Mouse (Mus musculus) hindbrain, embryonic 11.5 days (tissue): ENCODE results near the gene Mipep. TPM values are rescaled to one million over a fixed set of nuclear protein-coding genes. Genes with fewer than 3 reads are reported as not detected.

Experiments
- ATAC-seq: fragments of 200-750 bp; cut with Nextera tagmentation; 2 replicates; pipeline ENCODE4 v1.8.0; 2017; ENCODE audit warnings: mild to moderate bottlenecking, moderate TSS enrichment, moderate library complexity; ENCODE audit not compliant: low FRiP score
- DNase-seq: peaks from one replicate; pipeline ENCODE4 v3.0.0-alpha.2; 2015; ENCODE audit warnings: low spot score
- H3K27ac ChIP-seq: fragments of 300-500 bp; sonication (generic); 2 replicates; pipeline ENCODE4 v1.5.1; 2014; ENCODE audit warnings: mild to moderate bottlenecking, low read depth, low read length
- H3K27me3 ChIP-seq: fragments of 300-500 bp; sonication (generic); 2 replicates; pipeline ENCODE4 v1.6.1; 2014; ENCODE audit warnings: mild to moderate bottlenecking, low read length, moderate library complexity, mixed read lengths; ENCODE audit not compliant: control insufficient read depth, insufficient read depth
- H3K36me3 ChIP-seq: fragments of 300-500 bp; sonication (generic); 2 replicates; pipeline ENCODE4 v1.6.1; 2014; ENCODE audit warnings: mild to moderate bottlenecking, low read length, moderate library complexity, mixed read lengths; ENCODE audit not compliant: control insufficient read depth, insufficient read depth
- H3K4me1 ChIP-seq: fragments of 300-500 bp; sonication (generic); replicated peaks from 2 replicates; pipeline ENCODE4 v1.6.1; 2014; ENCODE audit warnings: low read length, mixed read lengths; ENCODE audit not compliant: control insufficient read depth, insufficient read depth
- H3K4me2 ChIP-seq: fragments of 300-500 bp; sonication (generic); replicated peaks from 2 replicates; pipeline ENCODE4 v1.6.1; 2014; ENCODE audit warnings: mild to moderate bottlenecking, low read depth, low read length
- H3K4me3 ChIP-seq: fragments of 300-500 bp; sonication (generic); 2 replicates; pipeline ENCODE4 v1.5.1; 2014; ENCODE audit warnings: low read depth, low read length
- H3K9ac ChIP-seq: fragments of 300-500 bp; sonication (generic); 2 replicates; pipeline ENCODE4 v1.6.1; 2014; ENCODE audit warnings: low read depth, low read length
- H3K9me3 ChIP-seq: fragments of 300-500 bp; sonication (generic); 2 replicates; pipeline ENCODE4 v1.6.1; 2016; ENCODE audit warnings: low read length; ENCODE audit not compliant: control insufficient read depth
- WGBS: fragments of 180-500 bp; shearing (Covaris S2); extraction: QIAGEN DNeasy Blood & Tissue Kit; methylation state at CpG from one replicate; pipeline ENCODE4 v1.1.7; 2014; 5-methylcytosine and 5-hydroxymethylcytosine counted together
- polyA plus RNA-seq: library from polyadenylated mRNA; unstranded; fragments of >200 nt; fragmentation: Nextera tagmentation; extraction: Ambion mirVana; gene quantifications from 2 replicates; pipeline ENCODE4 v1.2.1, GENCODE M21; 2014

Gene Mipep
- polyA plus RNA-seq, 1 experiment from 2014 or later, result 24.0 TPM

DNA sequence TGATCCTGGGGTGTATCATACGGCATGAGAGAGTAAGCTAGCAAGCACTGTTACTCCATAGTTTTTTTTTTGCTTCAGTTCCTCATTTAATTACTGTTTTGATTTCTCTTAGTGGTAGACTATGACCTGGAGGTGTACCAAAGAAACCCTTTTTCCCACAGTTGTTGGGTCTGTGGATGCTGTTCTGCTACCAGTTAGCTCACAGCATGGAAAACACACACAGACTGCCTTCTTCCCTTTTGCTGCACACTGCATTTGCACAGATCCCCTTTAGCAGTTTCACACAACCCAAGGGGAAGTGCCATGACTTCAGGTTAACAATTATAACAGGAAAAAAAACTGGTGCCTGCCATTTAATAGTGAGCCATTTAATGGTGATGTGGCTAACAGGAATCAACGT, 45.7 kb downstream of the Mipep start:
- ATAC-seq, result no peak
- Histone ChIP-seq H3K4me3 (no peak overlapping the region), H3K9me3 (no peaks in the 10 kb centered on the region), H3K9ac (no peak overlapping the region), H3K27me3 (no peaks in the 10 kb centered on the region), H3K4me1 (no peaks in the 10 kb centered on the region), H3K36me3 (no peaks in the 10 kb centered on the region; the same call in 1 of the 2 replicates), H3K4me2 (no peak overlapping the region), H3K27ac (no peak overlapping the region)
- DNase-seq, result no peak
- 92% methylated on average over 2 of the region's 2 CpGs for WGBS

- no peaks in the 10 kb centered on the region for H3K4me1 ChIP-seq
- no peak overlapping the region for H3K9ac ChIP-seq
- H3K4me2 ChIP-seq, result no peak overlapping the region
- no peak overlapping the region for H3K27ac ChIP-seq
- no peak overlapping the region for H3K4me3 ChIP-seq
- 55% methylated on average over 6 of the region's 6 CpGs for whole genome bisulfite sequencing
- H3K36me3 ChIP-seq, result no peaks in the 10 kb centered on the region; the same call in 1 of the 2 replicates
- H3K27me3 ChIP-seq, result no peaks in the 10 kb centered on the region
- ATAC-seq, result no peak
- DNase-seq, result no peak
- H3K9me3 ChIP-seq, result no peaks in the 10 kb centered on the region
These were observed 52.3 kb downstream of the Mipep start for GRCm38 (mm10) chr14:60836709-60837108.

DNA sequence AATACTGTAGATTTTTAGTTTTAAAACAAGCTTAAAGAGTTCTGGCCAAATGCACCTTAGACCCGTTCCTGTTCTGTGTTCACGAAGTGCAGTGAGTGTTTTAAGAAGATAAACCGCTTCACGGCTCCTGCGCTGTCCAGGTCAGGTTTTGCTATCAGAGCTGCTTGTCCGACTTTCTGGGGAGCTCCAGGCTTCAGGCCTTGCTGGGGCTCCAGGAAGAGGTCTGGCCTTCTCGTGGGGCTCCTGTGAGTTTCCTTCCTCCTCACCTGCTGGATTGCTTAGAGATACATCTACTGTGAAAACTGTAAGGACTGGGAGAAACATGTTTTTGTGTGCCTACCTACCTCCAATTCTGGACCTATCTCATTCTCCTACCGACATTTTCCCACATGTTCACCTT, 55.3 kb downstream of the Mipep start:
- H3K9ac ChIP-seq, result no peak overlapping the region
- H3K4me2 ChIP-seq, result no peak overlapping the region
- H3K36me3 ChIP-seq, result no peaks in the 10 kb centered on the region
- H3K9me3 ChIP-seq, result no peaks in the 10 kb centered on the region
- no peak for DNase-seq
- no peak overlapping the region for H3K4me3 ChIP-seq
- no peaks in the 10 kb centered on the region for H3K4me1 ChIP-seq
- ATAC-seq, result no peak
- no peaks in the 10 kb centered on the region for H3K27me3 ChIP-seq
- H3K27ac ChIP-seq, result no peak overlapping the region
- 91% methylated on average over 8 of the region's 8 CpGs for WGBS

DNA sequence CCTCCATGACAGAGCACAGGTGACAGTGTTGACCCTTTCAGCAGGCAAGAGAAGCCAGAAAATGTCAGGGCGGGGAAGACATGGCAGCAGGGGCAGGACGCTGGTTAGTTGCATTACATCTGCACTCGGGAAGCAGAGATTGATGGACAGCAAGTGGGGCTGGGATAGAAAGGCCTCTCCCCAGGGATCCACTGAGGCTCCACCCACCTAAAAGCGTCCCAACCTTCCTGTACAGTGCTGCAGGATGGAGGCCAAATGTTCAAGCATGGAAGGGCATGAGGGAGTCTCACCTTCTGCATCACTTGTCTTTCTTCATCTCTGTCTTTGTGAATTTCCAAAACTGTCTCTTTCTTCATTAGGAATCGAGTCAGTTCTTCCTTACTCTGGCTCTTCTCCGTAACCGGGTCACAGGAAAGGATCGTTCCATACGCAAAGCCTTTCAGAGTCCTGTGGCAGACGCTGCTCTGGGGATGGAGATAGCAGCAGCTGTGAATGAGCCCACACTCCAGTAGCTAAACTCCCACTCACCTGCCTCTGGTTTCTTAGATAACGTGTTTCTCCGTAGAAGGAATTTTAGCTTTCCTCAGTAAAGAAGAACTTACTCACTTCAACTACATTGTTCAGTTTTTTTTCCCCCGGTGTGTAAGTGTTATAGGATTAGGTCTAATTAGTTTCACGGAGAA, 57.7 kb downstream of the Mipep start:
- Histone ChIP-seq H3K4me3 (no peak overlapping the region), H3K27ac (no peak overlapping the region), H3K9me3 (no peaks in the 10 kb centered on the region), H3K9ac (no peak overlapping the region), H3K4me2 (no peak overlapping the region), H3K36me3 (no peaks in the 10 kb centered on the region), H3K4me1 (no peaks in the 10 kb centered on the region), H3K27me3 (no peaks in the 10 kb centered on the region)
- DNase-seq (no peak), ATAC-seq (no peak)
- 73% methylated on average over 14 of the region's 14 CpGs for WGBS

GRCm38 (mm10) chr14:60843596-60843995, 59.2 kb downstream of the Mipep start:
- WGBS, result 94% methylated on average over 7 of the region's 7 CpGs
- Histone ChIP-seq H3K4me2 (no peak overlapping the region), H3K27me3 (no peaks in the 10 kb centered on the region), H3K9ac (no peak overlapping the region), H3K9me3 (no peaks in the 10 kb centered on the region), H3K4me1 (no peaks in the 10 kb centered on the region), H3K36me3 (no peaks in the 10 kb centered on the region), H3K27ac (no peak overlapping the region), H3K4me3 (no peak overlapping the region)
- ATAC-seq (no peak), DNase-seq (no peak)

DNA sequence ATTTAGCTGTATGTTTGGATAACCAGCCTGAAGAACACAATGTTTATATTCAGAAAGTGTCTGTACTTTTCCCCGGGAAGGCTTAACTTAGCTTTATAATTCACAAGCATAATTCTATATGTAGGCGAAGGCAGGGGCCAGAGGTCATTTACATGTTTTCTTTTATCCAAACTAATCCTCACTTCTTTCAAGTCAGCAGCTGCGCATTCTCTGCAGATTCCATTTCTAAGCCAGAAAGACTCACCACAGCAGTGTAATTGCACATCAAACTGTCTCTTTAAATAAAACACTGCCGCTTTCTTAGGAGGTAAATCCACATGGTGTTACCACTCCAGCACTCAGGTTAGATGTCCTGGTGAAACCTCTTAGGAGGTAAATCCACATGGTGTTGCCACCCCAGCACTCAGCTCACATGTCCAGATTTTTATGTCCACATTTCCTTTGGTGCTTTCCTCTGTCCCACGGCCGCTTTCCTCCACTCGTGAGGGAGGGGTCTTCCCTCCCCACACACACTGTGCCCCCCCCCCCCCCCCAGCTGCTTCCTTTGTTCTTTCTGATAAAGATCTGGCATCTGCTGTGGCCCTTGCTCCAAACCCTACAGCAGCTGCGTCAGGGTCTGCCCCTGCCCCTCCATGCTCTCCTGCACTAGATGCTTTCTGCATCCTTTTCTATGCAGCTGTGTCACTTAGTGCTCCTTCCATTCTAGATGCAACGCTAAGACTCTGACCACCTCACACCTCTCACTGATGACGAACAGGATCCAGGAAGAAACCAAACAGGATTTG, 61.1 kb downstream of the Mipep start:
- no peak overlapping the region for H3K4me3 ChIP-seq
- DNase-seq (no peak), ATAC-seq (no peak)
- 65% methylated on average over 10 of the region's 10 CpGs for WGBS
- no peaks in the 10 kb centered on the region for H3K9me3 ChIP-seq
- no peak overlapping the region for H3K27ac ChIP-seq
- H3K4me1 ChIP-seq, result no peaks in the 10 kb centered on the region
- H3K27me3 ChIP-seq, result no peaks in the 10 kb centered on the region
- H3K36me3 ChIP-seq, result no peaks in the 10 kb centered on the region
- H3K4me2 ChIP-seq, result no peak overlapping the region
- H3K9ac ChIP-seq, result no peak overlapping the region

DNA sequence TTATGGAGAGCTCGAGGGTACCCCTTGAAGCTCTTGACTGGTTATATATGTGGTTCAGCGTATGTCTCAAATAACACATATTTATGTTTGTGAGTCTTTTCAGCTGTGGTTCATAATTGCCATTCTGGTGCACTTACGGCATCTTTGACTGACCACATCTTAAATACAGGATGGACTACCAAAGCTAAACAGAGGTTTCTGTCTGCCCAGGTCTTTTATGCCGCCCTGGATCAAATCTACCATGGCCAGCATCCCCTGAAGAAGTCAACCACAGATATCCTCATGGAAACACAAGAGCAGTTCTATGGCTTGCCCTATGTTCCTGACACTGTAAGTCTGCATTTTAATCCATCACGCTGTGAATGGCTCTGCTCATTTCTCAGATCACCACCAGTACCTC, 61.8 kb downstream of the Mipep start:
- no peaks in the 10 kb centered on the region for H3K36me3 ChIP-seq
- no peaks in the 10 kb centered on the region for H3K9me3 ChIP-seq
- no peaks in the 10 kb centered on the region for H3K4me1 ChIP-seq
- no peak for ATAC-seq
- WGBS, result 93% methylated on average over 5 of the region's 5 CpGs
- no peak overlapping the region for H3K9ac ChIP-seq
- DNase-seq, result no peak
- no peak overlapping the region for H3K4me2 ChIP-seq
- no peak overlapping the region for H3K27ac ChIP-seq
- no peaks in the 10 kb centered on the region for H3K27me3 ChIP-seq
- H3K4me3 ChIP-seq, result no peak overlapping the region

- no peaks in the 10 kb centered on the region for H3K36me3 ChIP-seq
These were observed 63.8 kb downstream of the Mipep start for GRCm38 (mm10) chr14:60848194-60848593.

GRCm38 (mm10) chr14:60850101-60850500, 65.7 kb downstream of the Mipep start:
- no peak for DNase-seq
- H3K9me3 ChIP-seq, result no peaks in the 10 kb centered on the region
- no peak for ATAC-seq
- no peak overlapping the region for H3K9ac ChIP-seq
- H3K4me3 ChIP-seq, result no peak overlapping the region
- no peak overlapping the region for H3K4me2 ChIP-seq
- no peaks in the 10 kb centered on the region for H3K27me3 ChIP-seq
- no peaks in the 10 kb centered on the region for H3K36me3 ChIP-seq
- 89% methylated on average over 14 of the region's 14 CpGs for WGBS
- H3K4me1 ChIP-seq, result no peaks in the 10 kb centered on the region
- H3K27ac ChIP-seq, result no peak overlapping the region

More at GRCm38 (mm10) chr14:60848194-60848593, 63.8 kb downstream of the Mipep start:
- ATAC-seq, result no peak
- H3K27me3 ChIP-seq, result no peaks in the 10 kb centered on the region
- 92% methylated on average over 5 of the region's 5 CpGs for WGBS
- H3K9ac ChIP-seq, result no peak overlapping the region
- no peak overlapping the region for H3K4me3 ChIP-seq
- DNase-seq, result no peak
- H3K4me1 ChIP-seq, result no peaks in the 10 kb centered on the region
- H3K9me3 ChIP-seq, result no peaks in the 10 kb centered on the region
- H3K27ac ChIP-seq, result no peak overlapping the region
- no peak overlapping the region for H3K4me2 ChIP-seq
